Mouse (Mus musculus) layer of hippocampus, adult 8-10 months (tissue): ENCODE measurements around the gene Rtl5. TPM values are rescaled to one million over a fixed set of nuclear protein-coding genes. Genes with fewer than 3 reads are reported as not detected.
"Not testable (repeated sequence)": the region's sequence is repeated elsewhere in the genome, so short reads cannot be mapped to it uniquely, and the experiment has no call there.

Experiments used
- DNase-seq, 2 experiments: peaks; one replicate each; pipeline ENCODE4 v3.0.0; 2022; ENCODE audit warnings: low spot score in 2 of 2
- total RNA-seq, 4 experiments: library from RNA; stranded (reverse); gene quantifications; 2 replicates each; pipeline ENCODE4 v1.2.4; 2022

Gene Rtl5
- 10 to 100 TPM in 3 of 4 experiments, 1 to 10 TPM in 1; 9.6 to 15.4 (median 13.0) TPM for total RNA-seq

DNA sequence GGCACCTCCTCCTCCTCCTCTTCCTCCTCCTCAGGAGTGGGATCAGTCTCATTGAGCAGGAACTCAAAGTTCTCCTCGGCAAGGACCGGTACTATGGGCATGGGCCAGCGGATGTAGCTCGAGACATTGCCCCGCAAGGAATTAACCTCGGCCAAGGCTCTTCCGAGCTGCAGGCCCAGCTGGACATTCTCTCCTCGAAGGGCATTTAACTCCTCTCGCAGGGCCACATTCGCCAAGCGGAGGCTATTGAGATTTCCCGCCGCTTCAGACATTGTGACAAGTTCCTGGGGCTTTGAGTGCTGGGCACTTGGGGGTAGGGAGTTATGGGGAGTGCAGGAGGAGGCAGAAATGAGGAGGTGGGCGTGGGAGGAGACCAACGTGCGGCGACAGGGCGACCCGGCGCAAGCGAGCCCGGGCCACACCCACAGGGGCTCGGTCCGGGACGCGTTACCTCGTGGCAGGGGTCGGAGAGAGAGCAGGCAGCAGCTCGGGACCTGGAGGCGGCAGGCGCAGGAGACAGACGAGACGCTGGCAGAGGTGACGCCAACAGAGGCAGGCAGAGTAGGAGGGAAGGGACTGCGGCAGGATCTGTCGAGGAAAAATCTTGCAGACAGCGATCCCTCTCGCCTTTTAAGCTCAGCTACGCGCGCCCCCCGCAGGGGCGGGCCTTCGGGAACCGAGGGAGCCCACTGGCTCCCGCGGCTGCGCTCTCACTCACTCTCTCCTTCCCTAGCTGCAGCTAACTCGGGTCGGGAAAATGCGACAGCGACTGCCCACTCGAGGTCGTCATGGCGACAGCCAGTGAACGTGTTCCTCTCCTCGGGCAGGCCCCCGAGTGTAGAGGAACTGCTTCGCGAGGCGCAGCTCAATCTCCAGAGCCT lies at the start of gene Rtl5:
Gene Rtl5, minus strand, starts transcription at position 714 of the 881 bp plus-strand sequence.
- DNase-seq, result peak; percentile 67 to 79

DNA sequence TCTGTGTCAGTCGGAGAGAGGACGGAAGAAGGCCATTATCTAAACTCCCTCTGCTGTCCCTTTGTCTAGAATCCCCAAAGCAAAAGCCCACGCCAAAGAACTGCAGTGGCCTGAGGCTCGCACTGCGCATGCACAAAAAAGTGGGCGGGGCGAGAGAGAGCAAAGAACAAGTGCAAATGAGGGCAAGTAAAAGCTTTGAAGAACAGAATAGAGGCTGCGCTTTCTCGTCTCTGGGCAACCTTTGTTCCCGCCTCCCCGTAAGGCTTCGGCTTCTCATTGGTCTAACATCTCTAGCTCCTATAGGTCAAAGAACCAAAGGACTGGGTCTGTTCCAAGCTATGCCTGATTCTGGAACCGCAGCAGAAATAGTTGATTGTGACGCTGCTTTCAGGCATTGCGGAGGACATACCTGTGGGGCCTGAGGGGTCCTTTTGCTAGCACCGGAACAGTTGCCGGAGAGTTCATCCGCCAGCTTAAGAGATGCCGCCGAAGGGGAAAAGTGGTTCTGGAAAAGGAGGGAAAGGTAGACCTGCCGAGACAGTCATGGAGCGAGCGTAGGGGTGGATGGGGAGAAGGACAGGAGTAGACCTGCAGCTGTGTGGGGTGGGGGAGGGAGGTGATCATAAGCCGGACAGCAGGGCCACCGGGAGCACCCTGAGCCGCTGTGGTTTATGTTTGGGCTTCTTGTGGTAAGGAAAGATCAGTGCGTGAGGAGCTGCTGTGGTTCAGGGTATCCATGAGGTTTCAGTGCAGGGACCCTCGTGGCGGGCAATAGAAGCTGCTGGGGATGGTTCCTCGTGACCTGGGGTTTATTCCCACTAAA lies 48.1 kb upstream of the Rtl5 start, which contains the start of gene Pin4:
Gene Pin4, plus strand, starts transcription at position 406 of the 823 bp plus-strand sequence.
- peak; percentile 93 to 95 for DNase-seq

DNA sequence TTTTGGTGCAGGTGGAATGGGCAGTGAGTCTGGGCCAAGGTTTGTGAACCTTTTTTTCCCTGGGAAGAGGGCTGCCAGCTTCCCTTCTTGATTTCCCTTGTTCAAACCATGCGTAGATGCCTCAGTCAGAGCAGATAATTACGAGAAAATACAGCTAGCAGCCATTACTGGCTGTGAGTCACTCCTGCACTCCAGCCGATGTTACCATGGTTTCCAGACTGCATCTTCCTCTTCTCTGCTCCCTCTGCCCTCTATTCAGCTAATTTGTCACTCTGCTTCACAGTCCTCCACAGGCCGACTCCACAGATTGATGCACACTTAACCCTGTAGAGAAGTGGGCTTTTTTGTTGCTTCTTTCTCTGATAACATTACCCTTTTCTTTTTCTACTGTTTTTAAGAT lies 44.6 kb upstream of the Rtl5 start:
- DNase-seq, result peak in 1 of 2 experiments; percentile 18

DNA sequence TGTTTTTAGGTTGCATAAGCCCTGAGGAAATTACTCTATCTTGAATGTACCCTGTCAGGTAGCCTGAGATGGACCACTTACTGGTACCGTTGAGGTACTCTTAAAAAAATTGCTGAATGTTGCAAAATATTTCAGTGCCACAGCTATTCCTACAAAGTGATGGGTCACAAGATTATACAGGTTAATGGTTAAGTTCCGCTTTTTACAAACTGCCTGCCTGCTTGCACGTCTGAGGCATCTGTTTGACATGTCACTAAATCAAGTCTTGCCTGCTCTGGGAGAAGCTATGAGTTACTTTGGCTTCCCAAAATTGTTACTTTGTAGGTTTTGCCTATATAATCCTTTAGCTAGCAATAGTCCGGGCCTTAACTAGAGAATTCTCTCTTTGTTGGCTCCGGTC lies 38.2 kb upstream of the Rtl5 start:
- not testable (repeated sequence) for DNase-seq

DNA sequence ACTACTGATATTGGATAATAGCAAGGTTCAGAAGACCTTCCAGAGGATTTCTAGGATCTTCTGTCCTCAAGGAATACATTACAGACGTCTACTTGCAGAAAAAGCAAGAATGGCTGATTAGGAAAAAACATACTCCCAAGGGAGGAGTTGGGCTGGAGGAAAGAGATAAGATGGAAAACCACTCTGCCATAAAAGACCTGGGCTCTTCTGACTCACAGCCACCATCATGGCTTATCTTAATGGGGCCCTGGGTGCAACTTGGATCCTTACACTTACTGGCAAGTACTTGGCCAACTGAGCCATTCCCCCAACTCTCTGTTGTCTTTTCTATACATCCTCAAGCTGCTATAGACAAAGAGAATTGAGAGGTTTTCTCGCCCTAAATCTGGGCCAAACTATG lies 32.7 kb upstream of the Rtl5 start:
- not testable (repeated sequence) for DNase-seq

DNA sequence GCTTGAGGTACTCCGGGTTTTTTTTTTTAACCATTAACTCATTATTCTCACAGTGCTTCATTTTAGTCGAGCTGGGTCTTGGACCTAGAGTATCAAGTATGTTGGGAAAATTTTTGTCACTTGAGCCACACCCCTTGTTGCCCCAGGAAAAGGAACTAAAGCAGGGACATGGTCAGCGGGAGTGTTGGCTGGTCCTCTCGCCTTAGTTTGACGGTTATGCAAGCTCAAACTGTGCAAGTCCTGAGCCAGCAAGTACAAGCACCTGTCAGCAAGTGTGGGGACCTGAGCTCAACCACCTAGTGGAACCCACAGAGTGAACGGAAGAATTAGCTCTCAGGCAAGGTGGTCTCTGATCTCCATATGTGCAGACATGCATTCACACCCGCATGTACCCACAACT lies 30.8 kb upstream of the Rtl5 start:
- no peak for DNase-seq

DNA sequence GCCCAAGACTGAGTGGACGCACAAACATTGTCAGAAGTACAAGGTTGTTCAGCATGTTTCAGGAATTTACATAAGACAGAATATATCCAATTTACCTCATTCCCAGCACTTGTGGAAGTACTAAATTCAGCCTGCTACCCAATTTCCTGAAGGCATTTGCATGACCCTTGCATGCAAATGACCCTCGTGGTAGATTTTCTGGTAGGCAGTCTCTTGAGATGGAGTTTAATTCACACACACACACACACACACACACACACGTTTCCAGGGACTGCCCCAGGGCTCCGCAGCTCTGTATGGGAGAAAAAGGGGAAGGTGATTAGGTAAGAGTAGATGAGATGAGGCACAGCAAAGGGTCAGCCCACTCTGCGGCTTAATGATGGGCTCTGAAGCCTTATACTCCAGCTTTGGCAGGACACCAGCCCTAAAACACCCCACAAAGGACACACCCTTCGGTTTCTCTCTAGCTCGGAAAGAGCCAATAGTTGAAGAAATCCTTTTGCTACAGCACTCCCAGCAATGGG lies 23.3 kb upstream of the Rtl5 start:
- DNase-seq, result no peak

DNA sequence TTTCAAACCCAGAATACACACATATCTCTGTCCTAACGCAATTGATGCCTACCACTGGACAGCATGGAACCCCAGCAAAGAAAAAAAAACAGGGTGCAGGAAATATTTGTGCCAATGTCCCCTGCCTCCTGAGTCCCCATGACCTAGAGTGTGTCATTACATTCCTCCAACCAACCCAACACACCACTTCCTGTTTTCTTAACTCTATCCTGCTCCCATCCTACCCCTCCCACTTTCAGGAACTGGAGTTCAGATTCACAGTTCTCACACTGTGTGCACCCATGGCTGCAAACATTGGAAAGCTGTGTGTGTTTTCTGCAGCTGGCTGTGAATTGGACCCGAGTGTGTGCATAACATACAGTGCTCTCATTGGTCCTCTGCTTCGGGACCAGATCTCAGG lies 19.5 kb upstream of the Rtl5 start:
- no peak for DNase-seq

DNA sequence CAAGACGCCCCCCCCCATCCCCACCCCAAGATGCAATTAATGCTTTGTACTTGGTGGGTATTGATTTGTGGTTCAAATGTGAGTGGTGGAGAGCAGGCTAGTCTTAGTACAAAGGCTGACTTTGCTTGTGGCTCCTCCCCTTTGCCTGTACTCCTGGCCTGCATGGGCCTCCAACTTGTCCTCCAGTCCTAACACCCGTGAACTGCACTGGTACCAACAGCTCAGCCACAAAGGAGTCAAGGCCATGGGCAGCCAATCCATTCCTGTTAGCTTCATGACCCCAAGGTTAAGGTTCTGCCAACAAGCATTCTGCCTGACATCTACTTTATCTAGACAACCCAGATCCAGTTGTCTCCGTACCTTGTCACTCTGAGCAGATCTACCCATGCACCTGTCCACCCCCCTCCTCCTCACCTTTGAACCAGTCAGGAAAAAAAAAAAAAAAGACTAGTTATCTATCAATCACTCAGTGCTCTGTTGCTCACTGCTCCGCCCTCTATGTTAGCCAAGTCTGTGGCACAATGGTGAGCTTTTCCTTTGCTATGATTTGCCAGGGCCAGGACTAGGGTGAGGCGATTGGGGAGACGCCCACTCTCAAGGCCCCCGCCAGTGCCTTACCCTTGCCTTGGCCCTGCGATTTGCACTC lies 14.8 kb upstream of the Rtl5 start:
- DNase-seq, result no peak

DNA sequence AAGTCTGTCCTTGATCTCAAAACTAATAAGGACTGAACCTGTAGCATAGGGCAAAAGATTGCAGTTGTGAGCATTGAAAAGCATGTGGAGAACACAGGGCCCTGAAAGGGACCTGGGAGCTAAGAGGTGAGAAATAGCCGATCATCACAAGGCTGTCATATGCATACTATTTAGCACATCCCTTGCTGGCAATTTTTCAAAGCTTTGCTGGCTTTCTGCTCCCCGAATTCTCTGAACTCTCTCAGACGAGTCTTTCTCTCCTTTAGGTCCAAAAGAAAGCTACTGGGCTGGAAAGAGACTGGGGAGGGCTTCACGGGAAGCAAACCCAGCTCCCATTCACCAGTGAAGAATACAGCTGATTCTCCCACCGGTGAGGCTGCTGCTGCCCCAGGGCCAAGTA lies 11.2 kb upstream of the Rtl5 start:
- no peak for DNase-seq

DNA sequence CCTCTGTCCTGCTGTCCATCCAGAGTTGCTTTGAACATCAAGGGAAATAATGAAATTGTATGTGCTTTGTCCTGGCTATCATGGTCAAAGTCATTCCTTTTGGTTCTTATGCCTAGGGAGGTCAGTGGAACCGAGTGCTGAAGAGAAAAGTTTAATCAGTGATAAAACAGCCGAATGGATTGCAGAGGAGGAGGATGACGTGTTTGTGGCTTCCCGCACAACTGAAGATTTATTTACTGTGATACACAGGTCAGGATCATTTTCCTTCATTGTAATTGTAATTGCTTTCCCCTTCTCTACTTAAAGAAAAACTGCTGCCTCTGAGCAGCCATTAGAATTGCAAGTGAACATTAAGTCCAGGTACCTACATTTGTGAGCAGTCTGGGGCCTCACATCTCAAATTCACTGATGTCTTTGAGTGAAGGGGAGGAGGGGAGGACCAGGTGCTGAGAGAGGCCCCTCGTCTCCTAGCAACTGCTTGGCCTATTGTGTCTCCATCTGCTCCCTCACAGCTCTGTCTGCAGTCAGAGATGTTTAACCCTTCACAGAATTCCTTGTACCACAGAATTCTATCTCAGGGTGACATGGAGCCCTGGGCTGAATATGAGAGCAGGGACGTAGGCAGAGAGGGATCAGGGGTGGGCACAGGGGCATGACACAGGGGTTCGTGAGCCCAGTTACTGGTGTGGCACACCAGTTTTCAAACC lies 10.6 kb upstream of the Rtl5 start:
- DNase-seq, result no peak

DNA sequence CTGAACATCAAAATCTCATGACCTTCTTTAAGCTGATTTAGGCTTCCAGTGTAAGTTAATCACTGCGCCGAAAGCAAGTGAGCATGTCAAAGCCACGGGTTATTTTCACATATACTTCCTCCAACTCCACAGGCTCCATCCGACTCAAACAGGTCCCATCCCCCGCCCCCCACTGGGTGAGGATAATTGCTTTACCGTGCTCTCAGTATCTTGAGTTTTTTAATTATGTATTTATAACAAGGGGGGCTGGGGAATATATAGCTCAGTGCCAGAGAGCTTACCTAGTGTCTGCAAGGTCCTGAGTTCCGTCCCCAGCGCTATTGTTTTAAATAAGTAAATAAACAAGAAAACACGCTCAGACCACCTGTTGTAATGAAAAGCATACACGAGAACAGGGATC lies 10.0 kb upstream of the Rtl5 start:
- DNase-seq, result no peak

DNA sequence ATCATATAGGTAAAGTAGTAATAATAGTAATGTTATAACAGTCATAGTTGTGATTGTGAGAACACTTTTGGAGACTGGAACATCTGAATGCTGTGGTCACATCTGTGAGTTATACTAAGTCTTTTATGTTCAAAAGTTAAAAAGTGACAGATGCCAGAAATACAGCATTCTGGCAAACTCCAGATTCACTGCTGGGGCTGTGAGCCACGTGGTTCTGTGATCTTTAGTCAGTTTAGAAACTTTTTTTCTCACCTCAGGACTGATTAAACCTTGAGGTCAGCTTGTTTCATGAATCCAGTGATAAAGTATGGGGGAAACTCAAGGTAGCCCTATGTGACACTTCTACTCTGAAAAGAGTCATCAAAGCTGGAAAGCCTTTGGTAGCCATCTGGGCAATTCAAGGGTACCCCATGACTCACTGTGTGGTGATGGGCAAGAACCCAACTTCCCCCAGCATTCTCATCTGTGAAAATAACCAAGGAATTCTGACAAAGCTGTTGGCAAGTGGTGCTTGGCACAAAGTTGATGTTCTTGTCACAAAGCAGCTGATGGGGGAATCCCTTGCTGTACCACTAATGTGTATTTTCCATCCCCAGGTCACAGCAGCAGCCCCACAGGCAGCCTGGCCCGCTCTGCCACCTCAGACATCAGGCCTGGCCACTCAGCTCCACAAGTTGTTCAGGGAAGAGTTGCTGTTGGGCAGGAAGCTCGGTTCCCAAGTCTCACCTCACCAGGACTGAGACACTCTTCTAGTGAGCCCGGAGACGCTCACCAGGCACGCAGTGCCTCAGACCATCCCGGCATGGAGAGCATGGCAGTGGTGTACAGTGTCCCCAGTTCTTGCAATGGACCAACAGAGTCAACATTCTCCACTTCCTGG lies 6.0 kb upstream of the Rtl5 start:
- peak in 1 of 2 experiments; percentile 30 for DNase-seq

DNA sequence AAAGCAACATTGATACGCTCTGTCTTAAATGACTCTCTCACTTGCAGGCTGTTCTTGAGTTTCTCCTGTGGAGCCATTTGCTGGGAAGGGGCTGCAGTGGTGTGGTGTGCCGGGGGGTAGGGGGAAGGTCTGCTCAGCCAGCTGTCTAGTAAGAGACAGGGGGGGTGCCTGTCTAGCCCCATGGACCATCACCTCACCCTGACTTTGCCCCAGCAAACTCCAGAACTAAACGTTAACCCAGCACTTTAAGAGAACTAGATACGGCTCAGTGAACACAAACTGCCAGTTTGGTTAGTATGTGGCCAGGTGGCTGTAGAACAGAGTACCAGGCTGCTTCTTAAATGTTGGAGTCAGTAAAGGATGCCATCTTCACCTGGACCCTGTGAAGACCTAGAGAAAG lies 4.1 kb upstream of the Rtl5 start:
- no peak for DNase-seq

DNA sequence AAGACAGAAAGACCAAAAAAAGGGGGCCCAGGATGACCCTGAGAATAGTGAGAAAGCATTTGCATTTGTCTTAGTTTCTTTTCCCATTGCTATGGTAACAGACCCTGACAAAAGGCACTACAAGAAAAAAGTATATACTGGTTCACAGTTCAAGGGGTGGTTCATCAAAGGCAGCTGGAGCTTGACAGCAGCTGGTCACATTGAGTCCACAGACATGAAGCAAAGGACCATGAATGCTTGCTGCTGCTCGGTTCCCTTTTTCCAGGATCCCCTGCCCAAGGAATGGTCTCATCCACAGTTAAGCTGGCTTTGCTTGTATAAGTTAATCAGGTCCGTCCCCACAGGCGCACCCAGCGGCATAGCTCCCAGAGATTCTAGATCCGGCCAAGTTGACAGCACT lies 3.3 kb upstream of the Rtl5 start:
- DNase-seq, result no peak

DNA sequence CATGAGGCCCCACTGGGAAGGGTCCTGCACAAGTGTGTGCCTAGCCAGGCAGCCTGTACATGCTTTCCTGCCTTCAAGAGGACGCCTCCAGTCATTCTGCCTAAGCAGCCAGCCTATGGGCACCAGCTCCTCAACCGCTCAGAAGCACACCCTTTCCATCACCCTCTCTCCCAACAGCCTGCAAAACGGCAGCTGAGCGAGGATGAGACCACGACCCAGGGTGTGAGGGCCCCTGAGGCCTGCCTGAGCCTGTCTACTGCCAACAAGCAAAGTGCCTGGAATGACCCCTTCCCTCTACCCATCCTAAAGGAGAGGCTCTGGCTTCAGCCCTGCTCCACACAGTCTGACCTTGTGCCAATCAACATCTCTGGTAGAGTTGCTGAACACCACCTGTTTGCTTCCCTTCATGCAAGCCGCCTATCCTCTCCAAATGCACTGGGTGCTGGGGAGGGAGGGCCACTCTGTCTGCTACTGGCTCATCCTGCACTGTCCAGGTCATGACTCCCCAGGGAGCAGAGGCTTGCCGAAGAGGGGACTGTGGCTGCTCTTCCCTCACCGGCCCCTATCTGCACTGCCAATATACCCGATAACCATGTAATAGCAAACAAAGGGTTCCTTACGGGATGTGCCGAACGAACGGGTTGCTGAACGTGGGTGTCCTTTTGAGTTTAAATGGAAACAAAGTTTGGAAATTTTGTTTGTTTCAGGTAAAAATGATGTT lies 2.7 kb upstream of the Rtl5 start:
- DNase-seq, result no peak

DNA sequence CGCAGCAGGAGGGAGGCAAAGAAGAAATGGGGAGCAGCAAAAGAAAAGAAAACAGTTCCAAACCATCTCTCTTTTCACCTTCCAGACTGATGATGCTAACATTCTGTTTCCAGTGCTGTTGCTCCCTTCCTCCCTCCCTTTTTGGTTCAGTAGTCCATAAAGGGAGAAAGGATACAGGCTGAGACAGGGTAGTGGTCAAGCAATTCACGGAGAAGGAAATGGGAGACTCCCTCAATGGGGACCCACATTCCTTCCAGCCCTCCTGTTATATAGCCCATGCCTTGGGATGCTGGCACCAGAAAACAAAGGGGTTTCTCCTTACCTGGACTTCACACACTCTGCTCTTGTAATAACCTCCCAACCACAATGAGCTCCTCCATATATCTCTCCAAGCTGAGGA lies 413 bp upstream of the Rtl5 start:
- DNase-seq, result no peak

DNA sequence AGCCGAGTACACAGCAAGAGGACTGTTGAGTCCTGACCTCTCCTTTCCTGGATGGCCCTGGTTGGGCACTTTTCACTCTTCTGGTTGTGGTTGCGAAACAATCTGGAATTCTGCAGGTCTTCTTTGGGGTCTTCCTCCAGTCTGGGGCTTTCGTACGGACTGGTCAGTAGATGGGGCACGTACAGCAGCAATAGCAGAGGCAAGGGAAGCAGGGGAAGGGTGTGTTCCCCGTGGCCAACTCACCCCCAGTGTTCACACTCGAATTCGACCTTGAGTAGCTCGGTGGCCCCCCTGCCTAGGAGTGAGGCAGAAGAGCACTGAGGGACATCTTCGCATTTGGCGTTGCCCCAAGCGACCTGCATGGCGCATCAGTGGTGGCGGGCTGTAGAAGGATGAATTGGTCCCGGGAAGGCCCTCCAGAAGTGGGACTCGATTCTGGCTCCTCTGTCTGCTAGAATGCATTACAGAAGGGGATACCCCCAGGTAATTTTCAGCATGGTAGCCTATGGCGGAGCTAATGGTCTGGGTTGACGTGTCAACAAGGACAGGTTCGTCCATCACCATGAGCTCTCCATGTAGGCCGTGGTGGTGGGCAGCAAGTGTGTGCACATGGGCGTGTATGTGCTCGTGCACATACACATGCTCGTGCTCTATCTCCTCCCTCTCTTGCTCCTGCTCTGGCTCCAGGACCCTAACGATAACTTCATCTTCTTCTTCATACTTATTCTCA lies 2.1 kb downstream of the Rtl5 start:
- no peak for DNase-seq

DNA sequence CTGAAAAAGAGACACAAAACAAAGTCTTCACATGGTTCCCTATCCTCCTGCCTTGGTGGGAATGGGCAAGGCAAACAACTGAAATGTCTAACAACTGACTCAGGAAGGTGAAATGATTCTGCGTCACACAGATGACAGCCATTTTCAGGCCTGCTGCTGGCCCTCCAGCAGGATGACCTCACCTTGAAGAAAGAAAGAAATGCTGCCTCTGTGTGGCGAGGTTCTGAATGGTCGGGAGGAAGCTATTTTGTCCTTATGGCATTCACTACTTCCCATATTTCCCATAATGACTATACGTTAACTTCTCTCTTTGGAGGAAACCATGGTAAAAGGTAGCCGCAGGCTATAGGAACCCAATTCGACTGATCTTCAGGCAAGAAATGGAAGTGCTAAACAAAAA lies 4.0 kb downstream of the Rtl5 start:
- no peak for DNase-seq
